15 mouse cellular contexts compared by ENCODE assay signal in the genomic region with DNA sequence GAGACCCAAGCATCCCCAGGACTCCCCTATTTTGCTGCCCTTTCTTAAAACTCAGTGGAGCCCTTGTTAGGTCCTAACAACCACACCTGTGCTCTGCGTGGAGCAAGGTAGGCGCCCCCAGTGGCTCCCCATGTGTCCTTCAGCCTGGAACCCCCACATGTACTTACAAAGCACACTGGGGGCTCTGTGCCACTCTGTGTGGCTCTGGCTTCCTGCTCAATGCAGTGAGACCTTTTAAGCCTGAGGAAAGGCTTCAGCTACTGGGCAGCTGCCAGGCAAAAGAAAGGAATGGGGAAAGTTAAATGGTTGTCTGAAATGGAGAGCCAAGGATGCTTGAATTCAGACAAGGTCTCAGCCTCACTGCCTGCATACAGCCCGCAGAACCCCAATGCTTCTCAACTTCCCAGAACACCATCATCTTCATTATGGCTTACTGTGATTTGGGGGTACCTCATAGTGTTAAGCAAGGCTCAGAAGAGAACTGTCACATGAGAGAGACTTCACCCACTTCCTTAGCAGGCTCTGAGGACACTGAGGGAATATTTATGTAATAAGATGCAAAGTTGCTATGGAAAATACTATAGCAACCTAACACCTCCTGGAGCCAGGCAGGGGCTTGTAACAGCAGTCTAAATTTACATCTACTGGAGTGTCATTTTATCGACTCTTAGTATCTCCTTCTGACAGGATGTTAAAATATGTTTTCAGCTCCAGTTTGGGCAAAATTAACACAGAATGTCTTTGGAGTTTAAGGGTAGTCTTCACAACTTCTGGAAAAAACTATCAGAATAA.
DNase-seq lines count a peak whose midpoint lies in the region; ATAC-seq and TF ChIP-seq lines count a peak whose summit lies in the region.
"Had no signal": no experiment of that assay in that cellular context is flagged by ENCODE, and none has a peak within 500 bp of the region (broad histone marks: within the 10 kb centered on the region; RNA-seq: fewer than 3 reads in every experiment).

No protein-coding gene starts in this region.

- H3K4me3 ChIP-seq in layer of hippocampus, adult 2 months: no peak overlapping the region
- no peak overlapping the region for H3K4me3 ChIP-seq in forebrain, embryonic 16.5 days (replicated peaks; ENCODE audit: low read length)
- no peak overlapping the region for H3K4me3 ChIP-seq in midbrain, postnatal 0 days (ENCODE audit: low read depth, low read length)
- no peak overlapping the region for H3K4me3 ChIP-seq in kidney, embryonic 16.5 days (ENCODE audit: low read length)
- H3K4me3 ChIP-seq: limb, embryonic 13.5 days had no signal

- 41% methylated on average over 4 of the region's 4 CpGs for WGBS in forebrain, embryonic 16.5 days
- WGBS in midbrain, postnatal 0 days: 57% methylated on average over 4 of the region's 4 CpGs
- 72% methylated on average over 4 of the region's 4 CpGs for WGBS in kidney, embryonic 16.5 days

- ATAC-seq in forebrain, embryonic 16.5 days: peak; percentile 59
- ATAC-seq in midbrain, postnatal 0 days (ENCODE audit: low FRiP score): peak; percentile 41; the same call in 1 of the 2 replicates
- ATAC-seq in kidney, embryonic 16.5 days (ENCODE audit: low FRiP score, low TSS enrichment): no peak
- ATAC-seq: Patski had no signal

- no peaks in the 10 kb centered on the region for H3K36me3 ChIP-seq in forebrain, embryonic 16.5 days (ENCODE audit: control insufficient read depth, insufficient read depth)
- no peaks in the 10 kb centered on the region for H3K36me3 ChIP-seq in midbrain, postnatal 0 days (ENCODE audit: insufficient read depth, low read length)
- H3K36me3 ChIP-seq in kidney, embryonic 16.5 days (ENCODE audit: insufficient read depth, low read length): no peaks in the 10 kb centered on the region
- H3K36me3 ChIP-seq: limb, embryonic 13.5 days had no signal

- peaks cover 25% of the 10 kb centered on the region for H3K4me1 ChIP-seq in forebrain, embryonic 16.5 days (replicated peaks; ENCODE audit: control insufficient read depth, insufficient read depth, low read length)
- no peaks in the 10 kb centered on the region; the same call in 1 of the 2 replicates for H3K4me1 ChIP-seq in midbrain, postnatal 0 days (ENCODE audit: insufficient read depth, low read length)
- H3K4me1 ChIP-seq in kidney, embryonic 16.5 days (ENCODE audit: insufficient read depth, low read length): 0 out of 2 replicates have a peak, but pooled peaks cover 7% of the 10 kb centered on the region

- TF ChIP-seq POLR2A in brain, embryonic 14.5 days (IDR thresholded peaks at IDR 0.05; ENCODE audit: borderline replicate concordance, extremely low read depth, insufficient read depth, insufficient read length, poor library complexity, severe bottlenecking): no peak

- H3K9me3 ChIP-seq in forebrain, embryonic 16.5 days (ENCODE audit: control insufficient read depth, low read length): no peaks in the 10 kb centered on the region
- no peaks in the 10 kb centered on the region for H3K9me3 ChIP-seq in midbrain, postnatal 0 days (ENCODE audit: low read length)
- no peaks in the 10 kb centered on the region for H3K9me3 ChIP-seq in kidney, embryonic 16.5 days (ENCODE audit: low read length)
- H3K9me3 ChIP-seq: limb, embryonic 13.5 days had no signal

- no peak overlapping the region for H3K4me2 ChIP-seq in forebrain, embryonic 16.5 days (ENCODE audit: low read length)
- no peak overlapping the region for H3K4me2 ChIP-seq in midbrain, postnatal 0 days (ENCODE audit: low read depth, low read length, poor library complexity, severe bottlenecking)
- H3K4me2 ChIP-seq in kidney, embryonic 16.5 days (replicated peaks; ENCODE audit: low read depth, low read length): no peak overlapping the region
- H3K4me2 ChIP-seq: limb, embryonic 13.5 days had no signal

- 0 out of 2 replicates have a peak overlapping the region, but pooled peaks have one; percentile 13 for H3K9ac ChIP-seq in forebrain, embryonic 16.5 days (replicated peaks; ENCODE audit: low read depth, low read length)
- H3K9ac ChIP-seq in midbrain, postnatal 0 days (replicated peaks; ENCODE audit: low read length, poor library complexity, severe bottlenecking): no peak overlapping the region
- no peak overlapping the region for H3K9ac ChIP-seq in kidney, embryonic 16.5 days (replicated peaks; ENCODE audit: low read length)
- H3K9ac ChIP-seq: limb, embryonic 13.5 days had no signal

- no peak for DNase-seq in layer of hippocampus, adult 2 months (ENCODE audit: low spot score in 2 of 2)
- DNase-seq in layer of hippocampus, adult 9-10 months (ENCODE audit: low spot score): no peak
- peak; percentile 71 for DNase-seq in brain, embryonic 14.5 days (ENCODE audit: low read depth)
- DNase-seq in midbrain, postnatal 0 days (ENCODE audit: low spot score): peak; percentile 37
- no peak for DNase-seq in spleen, postnatal 14 days (ENCODE audit: low spot score in 2 of 2)
- DNase-seq: cerebellum, postnatal 14 days; kidney, adult 18-20 months; lung, adult 18-20 months; retina, postnatal 1 day; thymus, postnatal 36 days had no signal

- H3K27me3 ChIP-seq in forebrain, embryonic 16.5 days (replicated peaks; ENCODE audit: control insufficient read depth, insufficient read depth, low read length): no peaks in the 10 kb centered on the region
- H3K27me3 ChIP-seq in midbrain, postnatal 0 days (ENCODE audit: insufficient read depth, low read length): no peaks in the 10 kb centered on the region
- no peaks in the 10 kb centered on the region for H3K27me3 ChIP-seq in kidney, embryonic 16.5 days (ENCODE audit: insufficient read depth, low read length)
- H3K27me3 ChIP-seq: CH12.LX; limb, embryonic 13.5 days; Patski had no signal

- H3K27ac ChIP-seq in layer of hippocampus, adult 2 months: 0 out of 2 replicates have a peak overlapping the region, but pooled peaks have one; percentile 36
- peak overlapping the region; percentile 61 for H3K27ac ChIP-seq in forebrain, embryonic 16.5 days (ENCODE audit: low read length)
- H3K27ac ChIP-seq in midbrain, postnatal 0 days (ENCODE audit: low read depth, low read length): no peak overlapping the region
- H3K27ac ChIP-seq in kidney, embryonic 16.5 days (ENCODE audit: low read length): no peak overlapping the region
- H3K27ac ChIP-seq: limb, embryonic 13.5 days had no signal

- peak; percentile 46 for TF ChIP-seq CTCF in layer of hippocampus, adult 2 months (conservative IDR thresholded peaks at IDR 0.05)
- TF ChIP-seq CTCF in brain, embryonic 14.5 days (IDR thresholded peaks at IDR 0.05; ENCODE audit: borderline replicate concordance, extremely low read depth, insufficient read depth, insufficient read length): 0 out of 2 replicates have a peak, but pooled peaks have one; percentile 7
- peak; percentile 24 for TF ChIP-seq CTCF in midbrain, postnatal 0 days (IDR thresholded peaks at IDR 0.05)

Comparison
In these comparisons a context has a peak if more than half of its experiments do, and no peak if none do; other contexts are left out.
1. DNase-seq: peak in brain, embryonic 14.5 days (single experiment) and midbrain, postnatal 0 days (single experiment); none in layer of hippocampus, adult 2 months (0 of 2), layer of hippocampus, adult 9-10 months (single experiment) and spleen, postnatal 14 days (0 of 2).
2. H3K27ac ChIP-seq: peak in layer of hippocampus, adult 2 months (single experiment) and forebrain, embryonic 16.5 days (single experiment); none in midbrain, postnatal 0 days (single experiment) and kidney, embryonic 16.5 days (single experiment).
3. Peak in every context shown above with its lines, with median percentiles within 50 percentile points of each other: CTCF ChIP-seq.